17 mouse cellular contexts compared by ENCODE assay signal in genomic region chr15:25457421-25457820, GRCm38 (mm10).
"Had no signal": no experiment of that assay in that cellular context is flagged by ENCODE, and none has a peak within 500 bp of the region (broad histone marks: within the 10 kb centered on the region; RNA-seq: fewer than 3 reads in every experiment).

No protein-coding gene starts in this region.

- H3K4me1 ChIP-seq: neural tube, embryonic 15.5 days had no signal

- H3K9ac ChIP-seq: limb, embryonic 13.5 days; liver, embryonic 12.5 days; lung, embryonic 14.5 days; neural tube, embryonic 15.5 days; stomach, embryonic 15.5 days had no signal

- H3K27ac ChIP-seq: layer of hippocampus, adult 2 months; limb, embryonic 13.5 days; liver, embryonic 12.5 days; midbrain, embryonic 10.5 days; neural tube, embryonic 15.5 days; stomach, embryonic 15.5 days had no signal

- H3K4me3 ChIP-seq: layer of hippocampus, adult 2 months; limb, embryonic 13.5 days; liver, embryonic 12.5 days; midbrain, embryonic 10.5 days; myocyte; neural tube, embryonic 15.5 days; stomach, embryonic 15.5 days had no signal

- H3K27me3 ChIP-seq: limb, embryonic 13.5 days; liver, embryonic 12.5 days; neural tube, embryonic 15.5 days; stomach, embryonic 15.5 days had no signal

- ATAC-seq: liver, embryonic 12.5 days had no signal

- DNase-seq: kidney, postnatal 10 days; kidney, postnatal 4 days; lung, embryonic 14.5 days; lung, postnatal 10 days; lung, postnatal 4 days; midbrain, embryonic 14.5 days; right cerebral cortex, postnatal 4 days; spleen, adult 18-20 months; thymus, adult 2 months; thymus, postnatal 36 days had no signal

- H3K9me3 ChIP-seq: limb, embryonic 13.5 days; liver, embryonic 12.5 days; midbrain, embryonic 10.5 days; neural tube, embryonic 15.5 days; stomach, embryonic 15.5 days had no signal

- H3K4me2 ChIP-seq: limb, embryonic 13.5 days; liver, embryonic 12.5 days; lung, embryonic 14.5 days; neural tube, embryonic 15.5 days; stomach, embryonic 15.5 days had no signal

- H3K36me3 ChIP-seq: limb, embryonic 13.5 days; liver, embryonic 12.5 days; midbrain, embryonic 10.5 days; neural tube, embryonic 15.5 days; stomach, embryonic 15.5 days had no signal
